ENCODE assay signal across 11 mouse cellular contexts in the genomic region with DNA sequence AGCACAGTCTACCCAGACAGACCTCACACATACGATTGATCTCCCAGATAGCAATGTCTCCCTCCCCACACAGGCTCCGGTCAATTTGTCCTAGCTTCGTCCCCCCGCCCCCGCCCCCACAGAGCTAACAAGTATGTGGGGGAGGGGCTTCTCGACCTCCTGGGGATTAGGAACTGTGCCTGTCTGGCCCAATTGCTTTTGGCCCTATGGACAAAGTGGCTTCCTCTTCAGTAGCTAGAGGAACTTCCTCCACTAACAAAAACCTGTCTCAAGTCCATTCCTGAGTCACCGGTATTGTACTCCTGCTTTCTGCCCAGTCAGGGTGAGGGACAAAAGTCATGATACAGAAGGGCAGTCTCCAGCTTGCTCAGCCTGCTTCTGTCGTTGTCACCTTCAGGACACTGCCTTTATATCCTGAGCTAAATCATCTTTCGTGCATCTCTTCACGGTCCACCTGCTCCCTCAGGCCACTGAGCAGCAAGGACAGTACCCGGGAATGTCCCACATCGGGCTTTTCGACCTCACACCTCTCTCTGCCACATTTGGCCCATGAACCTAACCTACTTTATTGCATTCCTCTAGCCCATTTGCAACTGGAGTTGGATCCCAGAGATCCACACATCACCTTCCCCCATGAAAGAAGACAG. TPM values are rescaled to one million over a fixed set of nuclear protein-coding genes. Genes with fewer than 3 reads are reported as not detected.
DNase-seq lines count a peak whose midpoint lies in the region; ATAC-seq and TF ChIP-seq lines count a peak whose summit lies in the region.
"Had no signal": no experiment of that assay in that cellular context is flagged by ENCODE, and none has a peak within 500 bp of the region (broad histone marks: within the 10 kb centered on the region; RNA-seq: fewer than 3 reads in every experiment).

No protein-coding gene starts in this region.

- no peak overlapping the region for H3K27ac ChIP-seq in heart, embryonic 12.5 days (ENCODE audit: poor library complexity, severe bottlenecking)
- H3K27ac ChIP-seq in forebrain, embryonic 13.5 days: no peak overlapping the region
- no peak overlapping the region for H3K27ac ChIP-seq in kidney, postnatal 0 days
- H3K27ac ChIP-seq in neural tube, embryonic 12.5 days: no peak overlapping the region
- no peak overlapping the region for H3K27ac ChIP-seq in liver, embryonic 11.5 days (ENCODE audit: low read depth, low read length)

- DNase-seq in heart, adult 18-20 months: no peak
- DNase-seq in kidney, postnatal 0 days (ENCODE audit: low spot score): no peak
- DNase-seq in thymus, postnatal 10 days (ENCODE audit: low spot score in 2 of 2): no peak
- DNase-seq in adrenal gland, adult 18-20 months (ENCODE audit: low spot score in 2 of 2): no peak
- DNase-seq in liver, embryonic 11.5 days (ENCODE audit: low spot score): no peak
- DNase-seq: lung, postnatal 4 days had no signal

- no peak for ATAC-seq in heart, embryonic 12.5 days (ENCODE audit: insufficient number of reproducible peaks, low FRiP score)
- ATAC-seq in forebrain, embryonic 13.5 days: no peak
- ATAC-seq in kidney, postnatal 0 days (replicated peaks; ENCODE audit: low FRiP score, low read depth): 0 out of 2 replicates have a peak, but pooled peaks have one; percentile 8
- ATAC-seq in neural tube, embryonic 12.5 days (ENCODE audit: low FRiP score, low read depth): peak; percentile 5; the same call in 1 of the 2 replicates
- ATAC-seq in liver, embryonic 11.5 days (replicated peaks; ENCODE audit: low FRiP score): no peak
- ATAC-seq: Patski had no signal

- 0 out of 2 replicates have a peak overlapping the region, but pooled peaks have one; percentile 45 for H3K4me3 ChIP-seq in heart, embryonic 12.5 days
- 0 out of 2 replicates have a peak overlapping the region, but pooled peaks have one; percentile 35 for H3K4me3 ChIP-seq in forebrain, embryonic 13.5 days
- no peak overlapping the region for H3K4me3 ChIP-seq in kidney, postnatal 0 days (replicated peaks; ENCODE audit: low read depth, low read length)
- 0 out of 2 replicates have a peak overlapping the region, but pooled peaks have one; percentile 20 for H3K4me3 ChIP-seq in neural tube, embryonic 12.5 days
- H3K4me3 ChIP-seq in liver, embryonic 11.5 days (ENCODE audit: low read depth, low read length): no peak overlapping the region

- H3K9me3 ChIP-seq in heart, embryonic 12.5 days (replicated peaks): no peaks in the 10 kb centered on the region
- no peaks in the 10 kb centered on the region for H3K9me3 ChIP-seq in forebrain, embryonic 13.5 days (replicated peaks)
- no peaks in the 10 kb centered on the region for H3K9me3 ChIP-seq in kidney, postnatal 0 days (replicated peaks; ENCODE audit: low read length)
- H3K9me3 ChIP-seq in neural tube, embryonic 12.5 days: no peaks in the 10 kb centered on the region
- H3K9me3 ChIP-seq in liver, embryonic 11.5 days (ENCODE audit: control insufficient read depth, low read length): no peaks in the 10 kb centered on the region

- peak overlapping the region; percentile 74 for H3K4me2 ChIP-seq in heart, embryonic 12.5 days
- peak overlapping the region; percentile 72; the same call in 1 of the 2 replicates for H3K4me2 ChIP-seq in forebrain, embryonic 13.5 days
- H3K4me2 ChIP-seq in kidney, postnatal 0 days (ENCODE audit: low read length): peak overlapping the region; percentile 76; the same call in 1 of the 2 replicates
- peak overlapping the region; percentile 72 for H3K4me2 ChIP-seq in neural tube, embryonic 12.5 days (replicated peaks)
- H3K4me2 ChIP-seq in liver, embryonic 11.5 days: no peak overlapping the region

- peaks cover 37% of the 10 kb centered on the region for H3K4me1 ChIP-seq in heart, embryonic 12.5 days (replicated peaks)
- peaks cover 35% of the 10 kb centered on the region for H3K4me1 ChIP-seq in forebrain, embryonic 13.5 days
- peaks cover 12% of the 10 kb centered on the region; the same call in 1 of the 2 replicates for H3K4me1 ChIP-seq in kidney, postnatal 0 days (replicated peaks; ENCODE audit: insufficient read depth, low read length)
- peaks cover 39% of the 10 kb centered on the region for H3K4me1 ChIP-seq in neural tube, embryonic 12.5 days
- H3K4me1 ChIP-seq in liver, embryonic 11.5 days (replicated peaks; ENCODE audit: control insufficient read depth, insufficient read depth, low read length): peaks cover 13% of the 10 kb centered on the region; the same call in 1 of the 2 replicates

- no peaks in the 10 kb centered on the region for H3K36me3 ChIP-seq in heart, embryonic 12.5 days
- peaks cover 8% of the 10 kb centered on the region for H3K36me3 ChIP-seq in forebrain, embryonic 13.5 days (ENCODE audit: poor library complexity, severe bottlenecking)
- no peaks in the 10 kb centered on the region for H3K36me3 ChIP-seq in kidney, postnatal 0 days (ENCODE audit: insufficient read depth, low read length)
- H3K36me3 ChIP-seq in neural tube, embryonic 12.5 days: peaks cover 3% of the 10 kb centered on the region; the same call in 1 of the 2 replicates
- H3K36me3 ChIP-seq in liver, embryonic 11.5 days (ENCODE audit: control insufficient read depth, insufficient read depth, low read length): no peaks in the 10 kb centered on the region

- peaks cover 69% of the 10 kb centered on the region for H3K27me3 ChIP-seq in heart, embryonic 12.5 days (replicated peaks)
- H3K27me3 ChIP-seq in forebrain, embryonic 13.5 days: peaks cover 34% of the 10 kb centered on the region
- H3K27me3 ChIP-seq in kidney, postnatal 0 days (ENCODE audit: insufficient read depth, low read length): peaks cover 27% of the 10 kb centered on the region
- H3K27me3 ChIP-seq in neural tube, embryonic 12.5 days (replicated peaks): peaks cover 37% of the 10 kb centered on the region
- H3K27me3 ChIP-seq in liver, embryonic 11.5 days (replicated peaks; ENCODE audit: control insufficient read depth, insufficient read depth, low read length): peaks cover 68% of the 10 kb centered on the region

- H3K9ac ChIP-seq in heart, embryonic 12.5 days: 0 out of 2 replicates have a peak overlapping the region, but pooled peaks have one; percentile 38
- H3K9ac ChIP-seq in forebrain, embryonic 13.5 days: 0 out of 2 replicates have a peak overlapping the region, but pooled peaks have one; percentile 58
- H3K9ac ChIP-seq in kidney, postnatal 0 days (ENCODE audit: low read depth, low read length): no peak overlapping the region
- peak overlapping the region; percentile 56 for H3K9ac ChIP-seq in neural tube, embryonic 12.5 days
- no peak overlapping the region for H3K9ac ChIP-seq in liver, embryonic 11.5 days (ENCODE audit: low read depth, low read length)

- WGBS in heart, embryonic 12.5 days: 6% methylated on average over 13 of the region's 13 CpGs
- WGBS in forebrain, embryonic 13.5 days: 7% methylated on average over 13 of the region's 13 CpGs
- WGBS in kidney, postnatal 0 days: 7% methylated on average over 13 of the region's 13 CpGs
- WGBS in neural tube, embryonic 12.5 days: 4% methylated on average over 13 of the region's 13 CpGs
- WGBS in liver, embryonic 11.5 days: 8% methylated on average over 13 of the region's 13 CpGs

- no peak for TF ChIP-seq CTCF in kidney, postnatal 0 days (IDR thresholded peaks at IDR 0.05; ENCODE audit: low read depth)

RNA-seq across cellular contexts. Expression of gene Slc22a7, which starts 15.2 kb away (rescaled TPM):
- polyA plus RNA-seq in heart, embryonic 12.5 days (2016; fragmentation: Nextera tagmentation; extraction: Ambion mirVana): not detected in 2 replicates
- not detected for total RNA-seq in heart, adult 18-20 months (2021)
- polyA plus RNA-seq in forebrain, embryonic 13.5 days (2015; fragmentation: Nextera tagmentation; extraction: Ambion mirVana): 0.13 TPM in 1 of 2 replicates, not detected in the other
- 1.6 and 1.9 TPM in 2 replicates for polyA plus RNA-seq in kidney, postnatal 0 days (2015; fragmentation: Nextera tagmentation; extraction: Ambion mirVana)
- polyA plus RNA-seq in neural tube, embryonic 12.5 days (2016; fragmentation: Nextera tagmentation; extraction: Ambion mirVana): not detected in 2 replicates
- not detected for total RNA-seq in adrenal gland, adult 18-20 months (2021)
- not detected in 2 replicates for polyA plus RNA-seq in liver, embryonic 11.5 days (2014; fragmentation: Nextera tagmentation; extraction: Ambion mirVana)
- polyA plus RNA-seq: heart, postnatal 0 days; Patski had no signal

RNA-seq across cellular contexts. Expression of gene Crip3, which starts 24.7 kb away (rescaled TPM):
- 0.27 and 1.0 TPM in 2 replicates for polyA plus RNA-seq in heart, embryonic 12.5 days (2016; fragmentation: Nextera tagmentation; extraction: Ambion mirVana)
- total RNA-seq in heart, adult 18-20 months (2021): 1 to 10 TPM in 1 of 2 experiments, under 1 TPM in 1; 0.82 to 1.2 TPM
- polyA plus RNA-seq in forebrain, embryonic 13.5 days (2015; fragmentation: Nextera tagmentation; extraction: Ambion mirVana): 0.75 and 0.89 TPM in 2 replicates
- 0.34 TPM in 2 replicates for polyA plus RNA-seq in kidney, postnatal 0 days (2015; fragmentation: Nextera tagmentation; extraction: Ambion mirVana)
- polyA plus RNA-seq in neural tube, embryonic 12.5 days (2016; fragmentation: Nextera tagmentation; extraction: Ambion mirVana): 0.74 and 0.75 TPM in 2 replicates
- under 1 TPM; 0.32 to 0.63 TPM for total RNA-seq in adrenal gland, adult 18-20 months (2021)
- 0.38 and 0.53 TPM in 2 replicates for polyA plus RNA-seq in liver, embryonic 11.5 days (2014; fragmentation: Nextera tagmentation; extraction: Ambion mirVana)
- polyA plus RNA-seq: Patski had no signal

RNA-seq across cellular contexts. Expression of gene Ttbk1, which starts 34.0 kb away (rescaled TPM):
- 0.08 and 0.13 TPM in 2 replicates for polyA plus RNA-seq in heart, embryonic 12.5 days (2016; fragmentation: Nextera tagmentation; extraction: Ambion mirVana)
- under 1 TPM; 0.20 to 0.28 TPM for total RNA-seq in heart, adult 18-20 months (2021)
- 3.7 and 4.1 TPM in 2 replicates for polyA plus RNA-seq in forebrain, embryonic 13.5 days (2015; fragmentation: Nextera tagmentation; extraction: Ambion mirVana)
- 0.10 and 0.11 TPM in 2 replicates for polyA plus RNA-seq in kidney, postnatal 0 days (2015; fragmentation: Nextera tagmentation; extraction: Ambion mirVana)
- polyA plus RNA-seq in neural tube, embryonic 12.5 days (2016; fragmentation: Nextera tagmentation; extraction: Ambion mirVana): 6.2 and 7.1 TPM in 2 replicates
- 1 to 10 TPM in 1 of 2 experiments, under 1 TPM in 1; 0.96 to 1.0 TPM for total RNA-seq in adrenal gland, adult 18-20 months (2021)
- 0.03 and 0.07 TPM in 2 replicates for polyA plus RNA-seq in liver, embryonic 11.5 days (2014; fragmentation: Nextera tagmentation; extraction: Ambion mirVana)

RNA-seq across cellular contexts. Expression of gene Dnph1, which starts 43.1 kb away (rescaled TPM):
- 24.2 and 25.9 TPM in 2 replicates for polyA plus RNA-seq in heart, embryonic 12.5 days (2016; fragmentation: Nextera tagmentation; extraction: Ambion mirVana)
- 1 to 10 TPM; 1.2 to 1.5 TPM for total RNA-seq in heart, adult 18-20 months (2021)
- polyA plus RNA-seq in forebrain, embryonic 13.5 days (2015; fragmentation: Nextera tagmentation; extraction: Ambion mirVana): 51.2 and 59.0 TPM in 2 replicates
- 31.8 and 32.7 TPM in 2 replicates for polyA plus RNA-seq in kidney, postnatal 0 days (2015; fragmentation: Nextera tagmentation; extraction: Ambion mirVana)
- 40.5 and 42.3 TPM in 2 replicates for polyA plus RNA-seq in neural tube, embryonic 12.5 days (2016; fragmentation: Nextera tagmentation; extraction: Ambion mirVana)
- total RNA-seq in adrenal gland, adult 18-20 months (2021): 1 to 10 TPM; 3.2 to 6.0 TPM
- polyA plus RNA-seq in liver, embryonic 11.5 days (2014; fragmentation: Nextera tagmentation; extraction: Ambion mirVana): 63.6 and 65.0 TPM in 2 replicates

Comparison
In these comparisons a context has a peak if more than half of its experiments do, and no peak if none do; other contexts are left out.
1. ATAC-seq: peak in kidney, postnatal 0 days (single experiment) and neural tube, embryonic 12.5 days (single experiment); none in heart, embryonic 12.5 days (single experiment), forebrain, embryonic 13.5 days (single experiment) and liver, embryonic 11.5 days (single experiment).
2. H3K4me3 ChIP-seq: peak in heart, embryonic 12.5 days (single experiment), forebrain, embryonic 13.5 days (single experiment) and neural tube, embryonic 12.5 days (single experiment); none in kidney, postnatal 0 days (single experiment) and liver, embryonic 11.5 days (single experiment).
3. H3K9ac ChIP-seq: peak in heart, embryonic 12.5 days (single experiment), forebrain, embryonic 13.5 days (single experiment) and neural tube, embryonic 12.5 days (single experiment); none in kidney, postnatal 0 days (single experiment) and liver, embryonic 11.5 days (single experiment).